Mouse (Mus musculus): ENCODE measurements around the gene Trappc2l. TPM values are rescaled to one million over a fixed set of nuclear protein-coding genes. Genes with fewer than 3 reads are reported as not detected.

The Trappc2l gene
- 45.1 and 45.8 TPM in 2 replicates for polyA plus RNA-seq (2016; fragmentation: Nextera tagmentation; extraction: Ambion mirVana)

DNA sequence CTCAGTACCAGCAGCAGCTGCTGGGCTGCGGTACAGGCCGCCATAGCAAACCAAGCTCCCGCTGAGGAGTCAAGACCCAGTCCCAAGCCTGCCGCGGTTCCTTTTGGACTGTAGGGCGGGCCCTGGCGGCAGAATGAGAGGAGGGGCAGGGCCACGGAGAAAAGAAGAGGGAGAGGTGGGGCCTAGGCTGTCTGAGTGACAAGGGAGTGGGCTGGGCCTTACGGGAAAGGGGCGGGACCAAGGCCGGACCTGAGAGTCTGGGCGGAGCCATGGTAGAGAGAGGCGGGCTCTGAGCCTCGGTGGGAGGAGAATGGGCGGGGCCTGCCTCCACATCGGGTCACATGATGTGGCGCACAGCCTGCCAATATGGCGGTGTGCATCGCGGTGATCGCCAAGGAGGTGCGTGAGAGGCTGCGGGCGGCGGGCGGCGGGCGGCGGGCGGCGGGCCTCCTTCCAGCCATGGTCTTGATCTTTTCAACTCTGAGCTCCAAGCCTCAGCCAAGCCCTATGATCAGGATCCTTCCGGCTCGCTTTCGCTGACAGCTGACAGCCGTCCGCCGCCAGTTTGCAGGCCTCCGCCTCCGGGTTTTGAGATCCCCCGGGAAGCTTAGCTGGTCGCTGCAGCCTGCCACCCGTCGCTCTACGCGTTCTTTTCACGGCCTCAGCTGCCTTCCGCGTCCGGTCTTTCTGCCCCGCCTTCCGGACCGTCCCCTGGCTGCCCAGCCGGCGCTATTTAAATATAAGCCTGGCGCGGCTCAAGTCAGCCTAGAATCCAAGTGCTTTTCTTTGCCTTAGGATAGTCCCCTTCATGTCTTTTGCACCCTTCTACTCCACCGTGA, at the start of gene Trappc2l, which contains the start of gene Galns:
Trappc2l (plus strand) TSS at position 346 of the 839 bp plus-strand sequence.
Galns (minus strand) TSS at position 169 of the 839 bp plus-strand sequence.
- no peaks in the 10 kb centered on the region for H3K27me3 ChIP-seq (replicated peaks)
- WGBS = under 1% methylated on average over 57 of the region's 57 CpGs
- H3K4me2 ChIP-seq = peak within 1 kb of the TSS; percentile 95

DNA sequence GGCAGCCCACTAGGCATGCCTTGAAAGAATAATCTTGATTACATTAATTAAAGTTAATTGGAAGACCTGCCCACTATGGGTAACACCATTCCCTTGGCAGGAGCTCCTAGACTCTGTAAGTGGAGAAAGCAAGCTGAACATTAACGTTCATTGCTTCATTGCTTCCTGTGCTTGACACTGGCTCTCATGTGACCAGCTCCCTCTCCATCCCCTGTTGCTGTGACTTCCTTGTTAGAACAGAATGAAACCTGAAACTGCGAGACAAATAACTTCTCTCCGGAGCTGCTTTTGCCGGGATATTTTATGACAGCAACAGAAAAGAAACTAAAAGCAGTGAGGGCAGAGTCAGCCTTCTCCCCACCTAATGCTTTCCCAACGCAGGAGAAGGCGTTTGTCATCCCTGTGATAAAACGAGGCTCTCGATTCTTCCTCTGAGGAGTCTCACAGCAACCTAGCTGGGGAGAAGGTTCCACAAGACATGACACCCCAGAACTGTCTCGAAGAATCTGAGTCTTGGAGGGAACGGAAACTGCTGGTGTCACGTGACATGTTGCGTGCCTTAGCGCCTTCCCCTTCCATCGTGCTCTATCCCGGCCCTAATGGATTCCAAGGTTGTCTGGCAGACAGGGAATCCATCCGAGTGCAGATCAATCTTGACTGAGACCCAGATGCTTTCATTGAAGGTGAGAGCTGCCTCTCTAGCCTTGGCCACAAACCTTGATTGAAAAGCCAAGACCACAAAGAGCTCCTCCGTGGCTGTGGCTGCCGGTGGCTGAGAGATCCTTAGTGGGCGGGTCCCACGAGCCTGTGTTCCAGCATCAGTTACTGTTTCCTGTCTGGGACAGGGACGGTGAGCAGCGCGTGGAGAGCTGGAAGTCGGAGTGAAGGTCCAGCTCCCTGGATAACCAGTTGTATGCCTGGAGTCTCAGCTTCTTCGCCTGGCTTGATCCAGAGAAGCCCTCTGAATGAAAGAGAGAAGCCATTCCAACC, 46.8 kb upstream of the Trappc2l start:
- no peaks in the 10 kb centered on the region for H3K27me3 ChIP-seq (replicated peaks)
- H3K4me2 ChIP-seq = no peak overlapping the region
- WGBS = 76% methylated on average over 25 of the region's 25 CpGs
- ATAC-seq (ENCODE audit: insufficient number of reproducible peaks, low FRiP score) = no peak
- no peak overlapping the region for H3K9ac ChIP-seq
- peaks cover 22% of the 10 kb centered on the region for H3K4me1 ChIP-seq (replicated peaks)
- no peak overlapping the region for H3K4me3 ChIP-seq
- H3K36me3 ChIP-seq = peaks cover 5% of the 10 kb centered on the region
- H3K27ac ChIP-seq (ENCODE audit: poor library complexity, severe bottlenecking) = no peak overlapping the region
- H3K9me3 ChIP-seq (replicated peaks) = no peaks in the 10 kb centered on the region

More for the DNA sequence above, at the start of gene Trappc2l, which contains the start of gene Galns:
- H3K4me3 ChIP-seq = peak within 1 kb of the TSS; percentile 77
- peak within 1 kb of the TSS; percentile 86 for H3K9ac ChIP-seq
- peak; percentile 99 for ATAC-seq (ENCODE audit: insufficient number of reproducible peaks, low FRiP score)
- peak within 1 kb of the TSS; percentile 85 for H3K27ac ChIP-seq (ENCODE audit: poor library complexity, severe bottlenecking)
- peaks cover 18% of the 10 kb centered on the region for H3K4me1 ChIP-seq (replicated peaks)
- peaks cover 17% of the 10 kb centered on the region for H3K36me3 ChIP-seq
- no peaks in the 10 kb centered on the region for H3K9me3 ChIP-seq (replicated peaks)

DNA sequence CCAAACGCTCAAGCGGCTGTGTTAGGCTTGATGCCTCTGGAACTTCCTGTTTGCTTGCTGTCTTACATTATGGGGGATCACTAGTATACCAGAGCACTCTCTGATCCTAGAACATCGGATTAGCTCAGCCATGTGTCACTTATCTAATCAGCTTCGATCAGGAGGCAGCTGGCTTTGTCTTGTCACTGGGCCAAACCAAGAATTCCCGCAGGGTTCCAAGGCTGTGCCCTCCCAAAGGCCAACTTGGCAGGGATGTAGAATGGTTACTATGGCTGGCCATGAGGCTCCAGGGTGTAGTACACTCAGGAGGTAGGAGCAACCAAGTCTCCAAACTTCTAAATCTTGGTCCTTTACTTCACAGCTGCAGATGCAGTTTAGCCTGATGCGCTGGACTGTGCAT, 44.7 kb upstream of the Trappc2l start:
- peak overlapping the region; percentile 96 for H3K9ac ChIP-seq
- ATAC-seq (ENCODE audit: insufficient number of reproducible peaks, low FRiP score) = no peak
- peaks cover 24% of the 10 kb centered on the region for H3K4me1 ChIP-seq (replicated peaks)
- H3K27ac ChIP-seq (ENCODE audit: poor library complexity, severe bottlenecking) = peak overlapping the region; percentile 86
- peak overlapping the region; percentile 77 for H3K4me2 ChIP-seq
- H3K9me3 ChIP-seq (replicated peaks) = no peaks in the 10 kb centered on the region
- H3K4me3 ChIP-seq = peak overlapping the region; percentile 95
- WGBS = 28% methylated on average over 6 of the region's 6 CpGs
- no peaks in the 10 kb centered on the region for H3K27me3 ChIP-seq (replicated peaks)
- H3K36me3 ChIP-seq = peaks cover 26% of the 10 kb centered on the region

DNA sequence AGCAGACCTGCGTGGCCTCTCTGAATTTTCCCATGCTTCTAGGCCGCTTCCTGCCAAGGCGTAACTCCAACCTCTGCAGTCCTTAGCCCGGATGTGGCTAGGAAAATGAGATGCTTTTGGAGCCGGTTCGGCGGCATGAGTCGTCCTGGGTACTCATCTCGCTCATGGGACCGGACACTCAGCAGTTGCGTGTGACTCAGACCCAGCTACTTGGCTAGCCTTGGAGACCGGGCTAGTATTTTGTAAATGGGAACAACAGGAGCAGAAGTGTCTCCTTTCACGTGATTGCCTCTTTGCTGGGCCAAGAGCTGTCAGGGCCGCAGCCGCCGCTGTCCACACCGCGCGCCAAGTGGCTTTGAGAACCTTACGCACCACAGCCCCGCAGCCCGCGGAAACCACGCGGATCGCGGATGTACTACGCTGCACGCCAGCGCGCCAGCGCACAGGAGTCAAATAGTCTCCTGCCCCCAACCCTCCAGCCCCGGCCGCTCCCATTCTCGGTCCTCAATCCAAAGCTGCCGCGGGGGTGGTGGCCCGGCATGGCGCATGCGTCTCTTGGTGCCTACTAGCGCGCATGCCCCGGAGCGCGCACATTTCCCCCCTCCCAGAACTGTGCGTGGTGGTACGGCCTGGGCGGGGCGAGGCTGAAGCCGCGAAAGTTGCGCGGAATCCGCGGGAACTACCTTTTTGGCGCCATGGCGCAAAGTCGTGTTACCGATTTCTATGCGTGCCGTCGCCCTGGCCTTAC, 43.9 kb upstream of the Trappc2l start, which contains the start of gene Cdt1:
Cdt1 (plus strand) TSS at position 655 of the 748 bp plus-strand sequence.
- Histone ChIP-seq H3K4me1 (replicated peaks) (peaks cover 24% of the 10 kb centered on the region), H3K4me2 (peak within 1 kb of the TSS; percentile 77), H3K36me3 (peaks cover 34% of the 10 kb centered on the region), H3K27me3 (replicated peaks) (no peaks in the 10 kb centered on the region), H3K9me3 (replicated peaks) (no peaks in the 10 kb centered on the region), H3K9ac (peak within 1 kb of the TSS; percentile 96), H3K4me3 (peak within 1 kb of the TSS; percentile 95), H3K27ac (ENCODE audit: poor library complexity, severe bottlenecking) (peak within 1 kb of the TSS; percentile 86)
- WGBS = under 1% methylated on average over 62 of the region's 62 CpGs
- ATAC-seq (ENCODE audit: insufficient number of reproducible peaks, low FRiP score) = peak; percentile 94

DNA sequence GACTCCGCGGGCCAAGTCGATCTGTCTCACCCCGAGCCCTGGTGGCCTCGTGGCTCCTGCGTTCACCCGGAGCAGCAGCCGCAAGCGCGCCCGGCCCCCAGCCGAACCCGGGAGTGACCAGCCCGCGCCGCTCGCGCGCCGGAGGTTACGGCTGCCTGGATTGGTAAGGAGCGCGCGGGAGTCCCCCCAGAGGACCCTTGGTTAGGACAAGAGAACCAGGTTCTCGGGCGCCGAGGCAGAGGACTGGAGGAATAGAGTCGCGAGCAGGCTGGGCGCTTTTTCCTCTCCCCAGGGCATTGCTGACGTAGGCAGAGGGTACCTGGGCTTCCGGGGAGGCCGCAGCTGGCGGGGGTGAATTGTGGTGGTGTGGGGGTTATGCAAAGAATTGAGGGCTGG, 43.3 kb upstream of the Trappc2l start:
- peak; percentile 37 for ATAC-seq (ENCODE audit: insufficient number of reproducible peaks, low FRiP score)
- peak overlapping the region; percentile 95 for H3K4me3 ChIP-seq
- under 1% methylated on average over 34 of the region's 34 CpGs for WGBS
- no peaks in the 10 kb centered on the region for H3K27me3 ChIP-seq (replicated peaks)
- H3K36me3 ChIP-seq = peaks cover 39% of the 10 kb centered on the region
- H3K4me1 ChIP-seq (replicated peaks) = peaks cover 24% of the 10 kb centered on the region
- H3K9me3 ChIP-seq (replicated peaks) = no peaks in the 10 kb centered on the region
- H3K27ac ChIP-seq (ENCODE audit: poor library complexity, severe bottlenecking) = peak overlapping the region; percentile 86
- H3K9ac ChIP-seq = peak overlapping the region; percentile 96
- H3K4me2 ChIP-seq = peak overlapping the region; percentile 77

DNA sequence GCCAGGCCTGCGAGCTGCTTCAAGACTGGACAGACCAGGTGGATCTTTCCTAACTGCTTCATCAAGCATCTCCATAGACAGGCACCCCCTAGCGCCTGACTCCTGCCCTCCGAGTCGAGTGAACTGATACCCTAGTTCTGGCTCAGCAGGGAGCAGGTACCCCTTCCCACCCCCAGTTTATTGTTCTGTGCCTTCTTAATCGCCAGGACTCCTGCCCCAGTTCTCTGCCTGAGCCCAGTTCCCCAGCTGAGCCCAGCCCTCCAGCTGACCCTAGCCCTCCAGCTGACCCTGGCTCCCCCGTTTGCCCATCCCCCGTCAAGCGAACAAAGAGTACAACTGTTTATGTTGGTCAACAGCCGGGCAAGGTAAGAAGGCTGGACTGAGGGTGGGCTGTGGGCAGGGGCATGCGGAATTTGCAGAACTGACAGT, 42.5 kb upstream of the Trappc2l start:
- H3K27ac ChIP-seq (ENCODE audit: poor library complexity, severe bottlenecking) = no peak overlapping the region
- H3K9me3 ChIP-seq (replicated peaks) = no peaks in the 10 kb centered on the region
- H3K4me3 ChIP-seq = peak overlapping the region; percentile 95
- H3K4me2 ChIP-seq = peak overlapping the region; percentile 77
- ATAC-seq (ENCODE audit: insufficient number of reproducible peaks, low FRiP score) = no peak
- H3K27me3 ChIP-seq (replicated peaks) = no peaks in the 10 kb centered on the region
- peaks cover 46% of the 10 kb centered on the region for H3K36me3 ChIP-seq
- 19% methylated on average over 10 of the region's 10 CpGs for WGBS
- H3K4me1 ChIP-seq (replicated peaks) = peaks cover 24% of the 10 kb centered on the region
- H3K9ac ChIP-seq = peak overlapping the region; percentile 96

DNA sequence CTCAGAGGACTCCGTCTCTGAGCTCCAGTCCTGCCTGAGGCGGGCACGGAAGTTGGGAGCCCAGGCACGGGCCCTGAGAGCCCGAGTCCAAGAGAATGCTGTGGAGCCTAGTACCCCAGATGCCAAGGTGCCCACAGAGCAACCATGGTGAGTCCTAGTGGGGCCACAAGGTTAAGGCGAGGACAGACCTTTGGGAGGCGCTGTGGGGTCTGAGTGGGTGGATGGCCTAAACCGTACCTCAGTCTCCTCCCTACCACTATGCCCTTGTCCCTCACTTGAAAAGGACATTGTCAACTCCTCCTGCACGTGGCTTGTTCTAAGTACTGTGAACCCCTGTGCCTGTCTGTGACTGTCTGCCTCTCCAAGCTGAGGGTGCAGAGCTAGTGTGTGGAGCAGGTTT, 42.1 kb upstream of the Trappc2l start:
- Histone ChIP-seq H3K27me3 (replicated peaks) (no peaks in the 10 kb centered on the region), H3K4me1 (replicated peaks) (peaks cover 27% of the 10 kb centered on the region), H3K4me3 (peak overlapping the region; percentile 95), H3K4me2 (peak overlapping the region; percentile 77), H3K27ac (ENCODE audit: poor library complexity, severe bottlenecking) (no peak overlapping the region), H3K9me3 (replicated peaks) (no peaks in the 10 kb centered on the region), H3K36me3 (peaks cover 46% of the 10 kb centered on the region), H3K9ac (peak overlapping the region; percentile 96)
- WGBS = 61% methylated on average over 9 of the region's 9 CpGs
- no peak for ATAC-seq (ENCODE audit: insufficient number of reproducible peaks, low FRiP score)

DNA sequence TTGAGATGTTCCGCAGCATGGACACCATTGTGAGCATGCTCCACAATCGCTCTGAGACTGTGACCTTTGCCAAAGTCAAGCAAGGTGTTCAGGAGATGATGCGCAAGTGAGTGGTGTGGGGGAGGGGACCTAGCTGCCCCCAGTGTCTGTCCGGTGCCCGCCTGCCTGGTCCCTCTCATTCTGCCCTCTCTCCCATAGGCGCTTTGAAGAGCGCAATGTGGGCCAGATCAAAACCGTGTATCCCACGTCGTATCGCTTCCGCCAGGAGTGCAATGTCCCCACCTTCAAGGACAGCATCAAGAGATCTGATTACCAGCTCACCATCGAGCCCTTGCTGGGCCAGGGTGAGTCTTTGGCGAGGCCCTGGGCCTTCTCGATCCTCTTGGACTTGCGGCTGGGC, 41.4 kb upstream of the Trappc2l start:
- Histone ChIP-seq H3K4me1 (replicated peaks) (peaks cover 34% of the 10 kb centered on the region), H3K4me2 (no peak overlapping the region), H3K36me3 (peaks cover 53% of the 10 kb centered on the region), H3K27me3 (replicated peaks) (no peaks in the 10 kb centered on the region), H3K9me3 (replicated peaks) (no peaks in the 10 kb centered on the region), H3K9ac (no peak overlapping the region), H3K4me3 (no peak overlapping the region), H3K27ac (ENCODE audit: poor library complexity, severe bottlenecking) (no peak overlapping the region)
- WGBS = 94% methylated on average over 16 of the region's 16 CpGs
- no peak for ATAC-seq (ENCODE audit: insufficient number of reproducible peaks, low FRiP score)

DNA sequence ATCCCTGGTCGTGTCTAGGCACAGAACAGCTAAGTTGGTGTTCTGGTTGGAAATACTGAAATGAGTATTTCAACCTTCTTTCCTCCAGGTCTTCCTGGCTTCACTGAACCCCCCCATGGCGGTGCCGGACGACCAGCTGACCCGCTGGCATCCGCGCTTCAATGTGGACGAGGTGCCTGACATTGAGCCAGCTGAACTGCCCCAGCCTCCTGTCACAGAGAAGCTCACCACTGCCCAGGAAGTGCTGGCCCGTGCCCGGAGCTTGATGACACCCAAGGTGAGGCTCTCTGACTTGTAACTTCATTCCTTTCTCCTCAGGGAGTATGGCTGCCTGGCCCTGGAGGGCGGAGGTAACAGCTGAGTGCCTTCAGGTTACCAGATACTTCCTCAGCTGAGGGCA, 40.3 kb upstream of the Trappc2l start:
- 95% methylated on average over 11 of the region's 11 CpGs for WGBS
- peaks cover 46% of the 10 kb centered on the region for H3K4me1 ChIP-seq (replicated peaks)

DNA sequence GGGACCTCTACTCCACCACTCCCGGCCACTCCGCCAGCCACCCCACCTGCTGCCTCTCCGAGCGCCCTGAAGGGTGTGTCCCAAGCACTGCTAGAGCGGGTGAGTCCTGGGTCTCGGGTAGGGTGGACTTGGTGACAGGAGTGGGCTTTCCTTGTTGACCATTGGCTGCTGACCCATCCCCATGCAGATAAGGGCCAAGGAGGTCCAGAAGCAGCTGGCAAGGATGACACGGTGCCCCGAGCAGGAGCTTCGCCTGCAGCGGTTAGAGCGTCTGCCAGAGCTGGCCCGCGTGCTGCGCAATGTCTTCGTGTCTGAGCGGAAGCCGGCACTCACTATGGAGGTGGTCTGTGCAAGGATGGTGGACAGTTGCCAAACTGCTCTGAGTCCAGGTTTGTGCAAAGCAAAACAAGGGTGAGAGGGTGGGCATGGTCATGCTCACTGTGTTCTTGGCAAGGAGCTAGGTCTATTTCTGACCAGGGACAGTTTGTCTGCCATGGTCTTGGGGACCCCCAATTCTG, 39.6 kb upstream of the Trappc2l start:
- Histone ChIP-seq H3K27me3 (replicated peaks) (no peaks in the 10 kb centered on the region), H3K4me3 (no peak overlapping the region), H3K36me3 (peaks cover 53% of the 10 kb centered on the region), H3K27ac (ENCODE audit: poor library complexity, severe bottlenecking) (no peak overlapping the region), H3K4me2 (no peak overlapping the region), H3K9ac (no peak overlapping the region), H3K9me3 (replicated peaks) (no peaks in the 10 kb centered on the region), H3K4me1 (replicated peaks) (peaks cover 42% of the 10 kb centered on the region)
- no peak for ATAC-seq (ENCODE audit: insufficient number of reproducible peaks, low FRiP score)
- 91% methylated on average over 17 of the region's 17 CpGs for WGBS

More for the DNA sequence above, 40.3 kb upstream of the Trappc2l start:
- Histone ChIP-seq H3K9me3 (replicated peaks) (no peaks in the 10 kb centered on the region), H3K36me3 (peaks cover 53% of the 10 kb centered on the region), H3K27ac (ENCODE audit: poor library complexity, severe bottlenecking) (no peak overlapping the region), H3K27me3 (replicated peaks) (no peaks in the 10 kb centered on the region), H3K4me3 (no peak overlapping the region), H3K9ac (no peak overlapping the region), H3K4me2 (no peak overlapping the region)
- no peak for ATAC-seq (ENCODE audit: insufficient number of reproducible peaks, low FRiP score)
